Mouse (Mus musculus) small intestine, adult 2 months (tissue): ENCODE results near the gene Nfia.

Experiments
- CTCF ChIP-seq: fragments of 200-500 bp; IDR thresholded peaks from 2 replicates; pipeline ENCODE4 v1.5.1; 2012; ENCODE audit warnings: low read depth, mild to moderate bottlenecking, control low read depth, inconsistent platforms, low read length, moderate library complexity, mixed read lengths; ENCODE audit not compliant: insufficient replicate concordance, insufficient read length; ENCODE audit errors: extremely low read depth
- POLR2A ChIP-seq: fragments of 200-500 bp; IDR thresholded peaks from 2 replicates; pipeline ENCODE4 v1.6.1; 2012; ENCODE audit warnings: low read depth, mild to moderate bottlenecking, control low read depth, inconsistent platforms, low read length, moderate library complexity

GRCm38 (mm10) chr4:97939492-97939891 is 167.0 kb downstream of the Nfia start:
- TF ChIP-seq CTCF = no peak
- no peak for TF ChIP-seq POLR2A
